Mouse (Mus musculus) limb, embryonic 15.5 days (tissue): Measurements from ENCODE around the gene Mtch1. TPM values are rescaled to one million over a fixed set of nuclear protein-coding genes. Genes with fewer than 3 reads are reported as not detected.

Source experiments
- polyA plus RNA-seq: library from polyadenylated mRNA; unstranded; fragments of >200 nt; fragmentation: Nextera tagmentation; extraction: Ambion mirVana; gene quantifications from 2 replicates; pipeline ENCODE4 v1.2.1, GENCODE M21; 2015

Gene Mtch1
- polyA plus RNA-seq, 1 experiment from 2014 or later, result 334 TPM

Other genes with a start within 250 kb of the Mtch1 start
- gene Rab44, start 233.8 kb downstream of the Mtch1 start, polyA plus RNA-seq, result 5.1 and 5.6 TPM in 2 replicates
- gene Cpne5, start 109.8 kb downstream of the Mtch1 start, polyA plus RNA-seq, result 15.0 and 15.4 TPM in 2 replicates
- 130 and 132 TPM in 2 replicates for gene Ppil1, start 83.7 kb downstream of the Mtch1 start, polyA plus RNA-seq
- gene BC004004, start 79.1 kb downstream of the Mtch1 start, polyA plus RNA-seq, result 84.1 and 95.5 TPM in 2 replicates
- gene Pi16, start 30.3 kb downstream of the Mtch1 start, polyA plus RNA-seq, result 6.5 and 8.0 TPM in 2 replicates
- 8.5 and 9.7 TPM in 2 replicates for gene Fgd2, start 13.0 kb upstream of the Mtch1 start, polyA plus RNA-seq
- gene Pim1, start 142.8 kb upstream of the Mtch1 start, polyA plus RNA-seq, result 20.0 and 21.6 TPM in 2 replicates
- gene Gm17657, start 201.7 kb upstream of the Mtch1 start, polyA plus RNA-seq, result not detected in 2 replicates
- gene Tbc1d22b, start 201.9 kb upstream of the Mtch1 start, polyA plus RNA-seq, result 13.4 and 14.7 TPM in 2 replicates
- 0.73 and 1.1 TPM in 2 replicates for gene Tmem217, start 204.5 kb upstream of the Mtch1 start, polyA plus RNA-seq